Mouse (Mus musculus) myocyte (in vitro differentiated cells): ENCODE measurements at regions not wholly inside any gene's neighbourhood (a gene's known extent, or its start where the extent isn't known, plus 50 kb on each side); places are given as distances from the start of the nearest gene placed in this dataset.

ENCODE experiments used
- H3K27me3 ChIP-seq: one replicate; pipeline ENCODE4 v1.6.1; 2011; ENCODE audit not compliant: control insufficient read depth, insufficient read depth, insufficient read length
- H3K36me3 ChIP-seq: one replicate; pipeline ENCODE4 v1.6.1; 2011; ENCODE audit not compliant: control insufficient read depth, insufficient read depth
- H3K4me2 ChIP-seq: one replicate; pipeline ENCODE4 v1.6.1; 2011; ENCODE audit warnings: low read depth, control low read depth
- H3K4me3 ChIP-seq: one replicate; pipeline ENCODE4 v1.5.1; 2011; ENCODE audit warnings: mild to moderate bottlenecking, control low read depth, moderate library complexity
- H3K79me2 ChIP-seq: one replicate; pipeline ENCODE4 v1.6.1; 2011; ENCODE audit not compliant: control insufficient read depth, insufficient read depth
- H3ac ChIP-seq: one replicate; pipeline ENCODE4 v1.6.1; 2011; ENCODE audit not compliant: control insufficient read depth, insufficient read length
- CEBPB ChIP-seq: IDR thresholded peaks from 2 replicates; pipeline ENCODE4 v1.6.1; 2011; ENCODE audit warnings: mild to moderate bottlenecking, moderate library complexity; ENCODE audit not compliant: poor library complexity, insufficient read depth, severe bottlenecking
- E2F4 ChIP-seq: IDR thresholded peaks from one replicate; pipeline ENCODE4 v1.6.1; 2011; ENCODE audit warnings: mild to moderate bottlenecking, control low read depth, moderate library complexity; ENCODE audit not compliant: insufficient read depth
- MAX ChIP-seq: IDR thresholded peaks from one replicate; pipeline ENCODE4 v1.6.1; 2011; ENCODE audit warnings: low read depth, mild to moderate bottlenecking, control low read depth
- MYOD1 ChIP-seq, 3 experiments: IDR thresholded peaks; one replicate each; pipeline ENCODE4 v1.6.1; 2011; ENCODE audit warnings: control low read depth in 2 of 3, low read depth in 2 of 3, mild to moderate bottlenecking in 2 of 3, moderate library complexity in 1 of 3; ENCODE audit not compliant: insufficient read length in 2 of 3, control insufficient read depth in 1 of 3
- MYOG ChIP-seq, 3 experiments: IDR thresholded peaks; one replicate each; pipeline ENCODE4 v1.6.1; 2011; ENCODE audit warnings: control low read depth in 2 of 3, low read depth in 2 of 3, mild to moderate bottlenecking in 2 of 3; ENCODE audit not compliant: insufficient read length in 2 of 3, control insufficient read depth in 1 of 3, insufficient read depth in 1 of 3
- POLR2A ChIP-seq: IDR thresholded peaks from one replicate; pipeline ENCODE4 v1.6.1; 2011; ENCODE audit warnings: low read depth, mild to moderate bottlenecking, control low read depth, moderate library complexity; ENCODE audit not compliant: insufficient read length
- POLR2AphosphoS2 ChIP-seq: IDR thresholded peaks from one replicate; pipeline ENCODE4 v1.6.1; 2011; ENCODE audit warnings: low read depth, control low read depth; ENCODE audit not compliant: insufficient read length
- REST ChIP-seq: IDR thresholded peaks from one replicate; pipeline ENCODE4 v1.6.1; 2011; ENCODE audit warnings: mild to moderate bottlenecking, control low read depth, moderate library complexity; ENCODE audit not compliant: insufficient read depth, insufficient read length
- SRF ChIP-seq: IDR thresholded peaks from one replicate; pipeline ENCODE4 v1.6.1; 2011; ENCODE audit warnings: low read depth; ENCODE audit not compliant: control insufficient read depth, insufficient read length
- TCF12 ChIP-seq: IDR thresholded peaks from one replicate; pipeline ENCODE4 v1.6.1; 2011; ENCODE audit warnings: mild to moderate bottlenecking, control low read depth; ENCODE audit not compliant: poor library complexity, insufficient read depth, severe bottlenecking
- TCF3 ChIP-seq: IDR thresholded peaks from one replicate; pipeline ENCODE4 v1.6.1; 2011; ENCODE audit warnings: low read depth, control low read depth; ENCODE audit not compliant: insufficient read length
- USF1 ChIP-seq: IDR thresholded peaks from one replicate; pipeline ENCODE4 v1.6.1; 2011; ENCODE audit warnings: low read depth, mild to moderate bottlenecking, control low read depth, moderate library complexity

DNA sequence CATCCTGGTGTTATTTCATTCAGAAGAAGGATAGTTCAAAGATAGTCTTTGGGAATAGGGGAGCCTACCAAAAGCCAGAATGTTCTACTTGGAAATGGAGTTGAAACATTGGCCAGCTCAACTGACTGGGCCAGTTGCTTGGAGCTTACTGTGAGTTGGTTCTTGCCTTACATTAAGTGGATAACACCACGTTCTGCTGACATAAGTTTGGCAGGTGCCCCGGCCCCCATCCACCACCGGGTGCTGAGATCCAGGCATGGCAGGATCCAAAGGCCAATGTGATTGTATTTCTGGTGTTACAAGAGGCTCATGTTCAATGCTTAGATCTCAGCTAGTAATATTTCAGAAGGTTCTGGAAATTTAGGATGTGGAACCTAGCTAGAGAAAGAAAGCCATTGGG is 608.0 kb upstream of the Vstm2b start:
- no peaks in the 10 kb centered on the region for H3K36me3 ChIP-seq
- no peak overlapping the region for H3K4me3 ChIP-seq
- H3ac ChIP-seq = no peak overlapping the region
- no peaks in the 10 kb centered on the region for H3K27me3 ChIP-seq
- TF ChIP-seq MYOD1 (IDR thresholded peaks at IDR 0.05; ENCODE audit: control insufficient read depth in 1 of 3, insufficient read length in 2 of 3, low read depth in 2 of 3) = no peak
- no peak for TF ChIP-seq E2F4
- TF ChIP-seq USF1 = no peak
- no peak for TF ChIP-seq POLR2AphosphoS2
- no peak for TF ChIP-seq TCF3
- no peak for TF ChIP-seq SRF
- no peak for TF ChIP-seq MYOG (IDR thresholded peaks at IDR 0.05; ENCODE audit: control insufficient read depth in 1 of 3, insufficient read depth in 1 of 3, insufficient read length in 2 of 3, low read depth in 2 of 3)
- no peak for TF ChIP-seq CEBPB
- no peak for TF ChIP-seq MAX
- H3K4me2 ChIP-seq = no peak overlapping the region
- no peaks in the 10 kb centered on the region for H3K79me2 ChIP-seq

DNA sequence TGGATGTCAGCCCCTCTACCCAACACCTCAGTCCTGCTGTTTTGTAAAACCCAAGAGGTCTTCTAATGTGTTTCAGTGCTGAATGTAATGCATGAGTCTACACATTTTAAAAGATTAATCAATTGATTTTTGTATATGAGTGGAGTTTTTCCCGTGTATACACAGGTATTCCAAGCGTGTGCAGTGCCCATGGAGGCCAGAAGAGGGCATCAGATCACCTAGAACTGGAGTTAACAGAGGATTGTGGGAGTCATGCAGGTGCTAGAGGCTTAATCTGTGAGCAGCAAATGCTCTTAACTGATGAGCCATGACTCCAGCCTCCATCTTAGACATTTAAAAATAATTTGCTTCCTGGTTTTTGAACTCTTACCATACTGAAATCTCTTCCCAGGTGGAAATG is 587.6 kb upstream of the Vstm2b start:
- H3K4me2 ChIP-seq = no peak overlapping the region
- TF ChIP-seq MYOG (IDR thresholded peaks at IDR 0.05; ENCODE audit: control insufficient read depth in 1 of 3, insufficient read depth in 1 of 3, insufficient read length in 2 of 3, low read depth in 2 of 3) (no peak), MYOD1 (IDR thresholded peaks at IDR 0.05; ENCODE audit: control insufficient read depth in 1 of 3, insufficient read length in 2 of 3, low read depth in 2 of 3) (no peak), SRF (no peak), REST (no peak), POLR2A (no peak), E2F4 (no peak), TCF3 (no peak), POLR2AphosphoS2 (no peak), TCF12 (no peak)
- H3ac ChIP-seq = no peak overlapping the region
- H3K4me3 ChIP-seq = no peak overlapping the region
- no peaks in the 10 kb centered on the region for H3K27me3 ChIP-seq
- H3K79me2 ChIP-seq = no peaks in the 10 kb centered on the region
- no peaks in the 10 kb centered on the region for H3K36me3 ChIP-seq

DNA sequence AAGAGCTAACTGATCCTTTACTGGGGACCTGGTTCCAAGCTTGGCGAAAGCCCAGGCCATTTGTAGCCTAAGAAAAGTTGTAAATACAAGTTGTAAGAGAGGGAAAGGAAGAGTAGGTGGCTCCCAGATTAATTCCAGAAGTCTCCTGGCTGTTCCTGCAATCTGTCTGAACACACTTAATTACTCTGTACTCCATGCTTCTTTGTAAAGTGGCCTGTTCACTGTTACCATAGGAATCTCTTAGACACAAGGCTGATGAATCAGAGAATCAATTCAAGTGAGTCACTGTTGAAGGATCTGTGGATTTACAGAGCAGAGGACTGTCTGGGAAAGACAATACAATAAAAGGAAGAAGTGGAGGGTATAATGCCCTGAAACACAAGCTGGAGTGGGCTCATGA is 577.0 kb upstream of the Vstm2b start:
- H3K79me2 ChIP-seq = no peaks in the 10 kb centered on the region
- no peaks in the 10 kb centered on the region for H3K27me3 ChIP-seq

DNA sequence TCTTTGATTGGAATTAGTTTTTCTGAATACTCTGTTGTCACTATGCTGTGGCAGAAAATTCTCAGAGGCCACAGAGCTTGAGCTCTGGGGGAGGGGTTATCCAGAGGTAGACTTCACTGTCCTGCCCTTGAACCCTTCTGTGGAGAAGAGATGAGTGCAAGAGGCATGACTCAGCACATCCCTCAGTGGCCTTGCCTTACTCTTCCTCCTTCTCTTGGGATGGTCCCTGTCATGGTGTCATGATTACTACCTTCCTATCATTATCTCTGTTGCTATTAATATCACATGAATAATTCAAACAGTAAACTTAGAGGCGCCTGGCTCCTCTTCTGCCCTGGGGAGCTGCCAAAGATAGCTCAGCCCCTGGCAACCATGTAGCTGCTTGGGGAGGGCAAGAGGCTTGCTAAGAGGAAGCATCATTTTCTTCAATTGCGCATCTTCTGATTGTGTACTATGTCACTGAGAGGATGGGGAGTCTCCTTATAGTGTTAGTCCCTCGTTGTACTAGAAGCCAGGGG is 572.9 kb upstream of the Vstm2b start:
- no peaks in the 10 kb centered on the region for H3K27me3 ChIP-seq
- H3K36me3 ChIP-seq = no peaks in the 10 kb centered on the region
- H3K79me2 ChIP-seq = no peaks in the 10 kb centered on the region
- no peak overlapping the region for H3ac ChIP-seq
- H3K4me3 ChIP-seq = no peak overlapping the region
- no peak overlapping the region for H3K4me2 ChIP-seq
- TF ChIP-seq POLR2AphosphoS2 (no peak), MYOG (IDR thresholded peaks at IDR 0.05; ENCODE audit: control insufficient read depth in 1 of 3, insufficient read depth in 1 of 3, insufficient read length in 2 of 3, low read depth in 2 of 3) (no peak), TCF12 (no peak), TCF3 (no peak), USF1 (no peak), MYOD1 (IDR thresholded peaks at IDR 0.05; ENCODE audit: control insufficient read depth in 1 of 3, insufficient read length in 2 of 3, low read depth in 2 of 3) (no peak), SRF (no peak), MAX (no peak), REST (no peak), E2F4 (no peak)

More for the DNA sequence above, 577.0 kb upstream of the Vstm2b start:
- TF ChIP-seq MYOG (IDR thresholded peaks at IDR 0.05; ENCODE audit: control insufficient read depth in 1 of 3, insufficient read depth in 1 of 3, insufficient read length in 2 of 3, low read depth in 2 of 3) (no peak), MYOD1 (IDR thresholded peaks at IDR 0.05; ENCODE audit: control insufficient read depth in 1 of 3, insufficient read length in 2 of 3, low read depth in 2 of 3) (no peak), TCF12 (no peak), POLR2AphosphoS2 (no peak), POLR2A (no peak), CEBPB (no peak), E2F4 (no peak), USF1 (no peak), TCF3 (no peak), REST (no peak), MAX (no peak), SRF (no peak)
- Histone ChIP-seq H3K4me3 (no peak overlapping the region), H3K4me2 (no peak overlapping the region), H3K36me3 (no peaks in the 10 kb centered on the region), H3ac (no peak overlapping the region)

DNA sequence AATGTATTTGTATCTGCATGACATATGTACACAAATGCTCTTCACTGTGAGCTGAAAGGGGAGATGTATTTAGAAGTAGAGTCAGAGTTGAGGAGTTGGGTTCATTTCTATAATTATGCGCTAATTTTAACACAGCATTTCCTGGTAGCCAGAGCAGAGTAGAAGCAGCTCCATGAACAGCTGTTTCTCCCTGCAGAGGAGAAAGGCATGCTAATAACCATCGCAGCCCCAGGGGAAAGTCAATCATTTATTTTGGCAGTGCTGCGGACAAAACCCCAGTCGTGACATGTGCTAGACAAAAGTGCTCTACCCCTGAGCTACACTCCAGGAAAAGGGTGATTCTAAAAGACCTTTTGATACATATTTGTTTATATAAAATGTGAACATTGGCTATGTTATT is 565.7 kb upstream of the Vstm2b start:
- H3K27me3 ChIP-seq = no peaks in the 10 kb centered on the region
- no peaks in the 10 kb centered on the region for H3K79me2 ChIP-seq
- H3K36me3 ChIP-seq = no peaks in the 10 kb centered on the region
- no peak overlapping the region for H3K4me2 ChIP-seq
- H3ac ChIP-seq = no peak overlapping the region
- TF ChIP-seq CEBPB = no peak
- no peak for TF ChIP-seq POLR2A
- TF ChIP-seq POLR2AphosphoS2 = no peak
- no peak for TF ChIP-seq MAX
- no peak for TF ChIP-seq SRF
- TF ChIP-seq E2F4 = no peak
- TF ChIP-seq TCF12 = no peak
- no peak for TF ChIP-seq REST
- no peak for TF ChIP-seq MYOG (IDR thresholded peaks at IDR 0.05; ENCODE audit: control insufficient read depth in 1 of 3, insufficient read depth in 1 of 3, insufficient read length in 2 of 3, low read depth in 2 of 3)
- no peak for TF ChIP-seq TCF3
- TF ChIP-seq MYOD1 (IDR thresholded peaks at IDR 0.05; ENCODE audit: control insufficient read depth in 1 of 3, insufficient read length in 2 of 3, low read depth in 2 of 3) = no peak
- no peak for TF ChIP-seq USF1
- no peak overlapping the region for H3K4me3 ChIP-seq
